Mouse (Mus musculus): ENCODE results near the gene Ttc25.
"Not testable (repeated sequence)": the region's sequence is repeated elsewhere in the genome, so short reads cannot be mapped to it uniquely, and the experiment has no call there.

Gene Ttc25

DNA sequence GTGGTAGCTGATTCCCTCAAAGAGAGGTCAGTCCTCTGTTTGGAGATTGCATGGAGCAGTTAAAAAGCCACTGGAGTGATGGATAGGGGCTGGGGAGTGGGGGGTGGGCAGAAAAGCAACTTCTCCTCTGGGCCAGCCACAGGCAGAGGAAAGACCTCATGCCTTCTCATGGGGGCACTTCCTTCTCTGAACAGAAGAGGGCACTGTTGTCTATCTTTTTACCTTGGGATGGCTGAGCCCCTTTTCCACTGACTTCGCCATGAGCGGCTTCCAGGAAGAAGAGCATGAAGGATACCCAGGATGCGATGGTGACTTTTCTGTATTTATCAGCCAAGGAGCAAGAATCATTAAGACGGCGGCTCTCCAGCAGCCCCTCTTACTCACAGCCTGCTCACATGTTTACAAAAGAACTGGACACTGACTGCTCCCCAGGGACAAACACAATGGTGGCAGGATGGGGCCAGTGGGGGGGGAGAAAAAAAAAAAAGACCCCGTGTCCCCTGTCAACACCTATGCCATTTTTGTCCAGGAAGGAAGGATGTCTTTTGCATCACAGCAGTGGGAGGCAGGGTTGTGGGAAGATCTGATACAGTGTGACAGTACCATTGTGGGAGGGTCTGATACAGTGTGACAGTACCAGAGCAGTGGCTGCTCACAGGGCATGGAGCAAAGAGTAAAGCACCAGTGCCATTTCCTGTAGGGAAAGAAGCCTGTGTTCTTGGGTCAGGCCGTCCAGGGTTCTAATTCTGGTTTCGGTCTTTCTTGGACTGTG, 25.2 kb downstream of the Ttc25 start:
- DNase-seq (ENCODE audit: low read depth, low spot score) = peak; percentile 77

DNA sequence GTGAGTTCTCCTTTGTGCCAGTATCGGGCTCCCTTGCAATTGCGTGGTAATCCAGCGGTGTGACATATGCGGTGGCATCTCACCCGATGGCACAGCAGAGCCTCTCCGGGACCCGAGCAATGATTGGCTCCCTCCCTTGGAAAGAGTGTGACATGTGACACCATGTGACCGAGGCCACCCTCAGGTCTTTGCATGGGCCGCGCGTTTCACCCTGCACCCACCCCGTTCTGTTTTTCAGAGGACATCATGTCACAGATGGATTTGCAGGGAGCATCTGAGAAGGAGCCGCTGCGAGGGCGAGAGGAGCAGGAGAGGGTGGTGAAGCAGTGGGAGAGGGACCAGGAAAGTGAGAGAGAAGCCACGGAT, 25.8 kb downstream of the Ttc25 start:
- no peak for DNase-seq (ENCODE audit: low read depth, low spot score)

DNA sequence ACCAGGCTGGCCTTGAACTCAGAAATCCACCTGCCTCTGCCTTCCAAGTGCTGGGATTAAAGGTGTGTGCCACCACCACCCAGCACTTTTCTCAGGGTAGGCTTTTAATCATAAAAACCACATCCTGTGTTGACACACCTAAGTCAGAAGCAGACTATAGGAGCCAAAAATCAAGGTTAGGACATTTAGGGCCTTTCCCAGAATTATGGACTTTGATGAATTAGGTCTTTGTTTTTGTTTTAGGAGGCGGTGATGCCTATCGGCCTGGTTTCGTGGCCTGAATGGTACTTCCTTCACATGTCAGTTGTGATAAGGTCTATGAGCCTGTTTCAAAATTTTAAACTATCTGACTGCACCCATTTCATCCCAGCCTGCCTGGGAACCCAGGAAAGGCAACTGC, 28.8 kb downstream of the Ttc25 start:
- peak; percentile 77 for DNase-seq (ENCODE audit: low read depth, low spot score)

DNA sequence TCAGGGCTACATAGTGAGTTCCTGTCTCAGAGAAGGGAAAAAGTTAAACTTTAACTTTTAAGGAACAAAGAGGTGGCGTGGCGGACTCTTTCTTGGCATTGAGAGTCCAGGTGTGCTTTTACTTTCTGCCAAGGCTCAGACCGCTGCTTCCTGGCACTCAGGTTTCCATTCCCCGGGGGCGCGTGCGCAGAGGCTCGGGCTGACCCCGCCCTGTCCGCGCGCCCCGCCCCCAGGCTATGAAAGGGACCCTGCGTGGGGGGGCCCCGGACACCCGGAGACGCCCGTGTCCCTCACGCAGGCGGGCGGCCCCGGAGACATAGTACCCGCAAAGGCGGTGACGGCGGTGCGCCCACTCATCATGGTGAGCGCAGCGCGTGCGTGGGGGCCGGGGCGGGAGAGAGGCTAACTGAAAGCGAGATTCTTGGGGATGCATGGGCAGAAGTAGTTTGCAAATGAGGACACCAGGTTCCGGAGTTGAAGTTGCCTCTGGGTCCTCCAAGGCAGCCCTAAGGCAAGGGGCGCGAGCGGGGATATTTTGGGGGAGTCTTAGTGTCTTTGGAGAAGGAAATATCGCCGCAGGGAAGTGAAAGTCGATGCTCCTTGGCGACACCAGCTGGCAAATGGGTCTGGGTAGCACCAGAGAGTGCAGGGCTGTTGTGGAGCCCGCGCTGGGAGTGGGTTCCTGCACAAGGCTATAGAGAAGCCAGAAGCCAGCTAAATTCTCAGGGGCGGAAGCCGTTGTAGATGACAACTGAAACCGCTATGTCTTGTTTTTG, 29.5 kb downstream of the Ttc25 start, which contains the start of gene Cnp:
Cnp (plus strand) TSS at position 197 of the 776 bp plus-strand sequence.
- DNase-seq (ENCODE audit: low read depth, low spot score) = peak; percentile 94

DNA sequence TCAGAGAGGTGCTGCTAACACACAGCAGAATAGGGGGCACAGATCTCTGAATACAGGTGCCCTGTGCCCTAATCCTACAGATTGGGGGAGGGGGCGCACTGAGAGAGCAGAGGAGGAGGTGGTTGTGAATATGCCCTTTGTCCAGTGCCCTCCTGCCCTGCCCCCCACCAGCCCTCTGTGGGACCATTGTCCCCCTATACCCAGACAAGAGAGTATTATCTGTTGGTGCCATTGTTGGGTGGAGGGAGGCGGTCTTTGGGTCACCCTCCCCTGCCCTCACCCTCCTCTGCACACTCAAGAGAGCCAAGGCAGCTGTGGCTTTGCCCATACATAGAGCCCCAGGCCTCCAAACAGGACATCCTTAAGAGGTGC, 30.1 kb downstream of the Ttc25 start:
- no peak for DNase-seq (ENCODE audit: low read depth, low spot score)

DNA sequence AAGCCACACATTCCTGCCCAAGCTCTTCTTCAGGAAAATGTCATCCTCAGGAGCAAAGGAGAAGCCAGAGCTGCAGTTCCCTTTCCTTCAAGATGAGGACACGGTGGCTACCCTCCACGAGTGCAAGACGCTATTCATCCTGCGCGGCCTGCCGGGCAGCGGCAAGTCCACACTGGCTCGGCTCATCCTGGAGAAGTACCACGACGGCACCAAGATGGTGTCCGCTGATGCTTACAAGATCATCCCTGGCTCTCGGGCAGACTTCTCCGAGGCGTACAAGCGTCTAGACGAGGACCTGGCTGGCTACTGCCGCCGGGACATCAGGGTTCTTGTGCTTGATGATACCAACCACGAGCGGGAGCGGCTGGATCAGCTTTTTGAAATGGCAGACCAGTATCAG, 30.8 kb downstream of the Ttc25 start:
- peak; percentile 58 for DNase-seq (ENCODE audit: low read depth, low spot score)

DNA sequence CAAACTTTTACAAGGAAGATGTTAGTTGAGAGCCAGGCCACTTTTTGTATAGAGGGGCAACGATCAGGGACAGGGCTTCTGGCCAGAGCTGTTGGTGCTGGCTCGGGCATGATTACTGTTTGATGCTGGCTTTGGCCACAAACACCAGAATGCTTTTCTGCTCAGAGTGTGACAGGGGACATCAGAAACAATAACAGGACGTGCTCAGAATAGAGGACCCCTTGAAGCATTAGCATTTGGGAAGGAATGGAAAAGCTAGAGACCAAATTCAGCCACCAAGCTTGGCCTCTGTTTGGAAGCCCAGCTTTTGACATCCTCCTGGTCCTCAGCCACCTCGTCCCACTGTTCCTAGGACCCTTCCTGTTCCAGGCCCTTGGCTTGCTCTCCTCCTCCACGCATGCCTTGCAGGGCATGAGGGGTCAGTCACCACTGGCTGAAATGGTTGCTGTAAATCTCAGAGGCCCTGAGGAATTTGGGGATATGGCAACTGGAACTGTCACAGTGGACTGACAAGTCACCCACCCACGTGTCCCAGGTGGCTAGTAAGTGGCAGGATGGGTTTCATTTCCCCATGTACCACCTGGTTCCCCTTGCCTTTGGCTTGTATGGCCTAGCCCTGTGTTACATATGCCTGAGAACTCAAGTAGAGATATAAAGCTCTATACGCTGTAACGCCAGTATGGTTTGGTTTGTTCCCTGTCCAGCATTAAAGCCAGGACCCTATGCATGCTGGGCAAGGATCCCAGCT, 32.6 kb downstream of the Ttc25 start:
- peak; percentile 92 for DNase-seq (ENCODE audit: low read depth, low spot score)

DNA sequence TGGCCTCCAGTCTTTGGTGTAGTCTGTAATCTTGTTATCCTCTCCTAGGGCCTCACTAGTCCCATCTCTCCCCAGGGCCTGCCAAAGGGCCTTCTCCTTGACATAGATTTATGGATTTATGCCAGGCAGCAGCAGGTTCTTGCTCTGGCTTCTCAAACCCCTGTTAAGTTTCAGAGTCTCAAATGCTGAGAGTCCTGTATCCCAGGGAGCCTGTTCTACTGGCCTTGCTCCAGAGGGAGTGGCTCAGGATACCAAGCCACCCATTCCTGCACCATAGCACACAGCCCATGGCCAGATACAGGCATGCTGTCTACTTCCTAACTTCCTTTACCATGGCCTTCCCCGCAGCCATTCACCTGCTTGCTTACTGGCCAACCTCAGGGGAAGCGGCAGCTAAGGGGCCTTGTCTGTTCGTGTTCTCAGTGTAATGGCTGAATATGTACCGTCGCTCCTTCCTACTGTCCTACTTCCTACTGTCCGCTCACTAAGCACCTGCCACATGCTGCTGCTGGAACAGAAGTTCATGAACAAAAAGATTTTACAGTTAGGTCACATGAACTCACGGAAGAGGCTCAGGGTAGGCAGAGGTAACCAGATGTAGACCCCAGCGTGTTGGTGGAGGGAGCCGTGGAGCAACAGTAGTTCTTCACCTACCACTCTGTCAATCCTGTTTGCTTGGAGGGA, 33.9 kb downstream of the Ttc25 start:
- peak; percentile 73 for DNase-seq (ENCODE audit: low read depth, low spot score)

DNA sequence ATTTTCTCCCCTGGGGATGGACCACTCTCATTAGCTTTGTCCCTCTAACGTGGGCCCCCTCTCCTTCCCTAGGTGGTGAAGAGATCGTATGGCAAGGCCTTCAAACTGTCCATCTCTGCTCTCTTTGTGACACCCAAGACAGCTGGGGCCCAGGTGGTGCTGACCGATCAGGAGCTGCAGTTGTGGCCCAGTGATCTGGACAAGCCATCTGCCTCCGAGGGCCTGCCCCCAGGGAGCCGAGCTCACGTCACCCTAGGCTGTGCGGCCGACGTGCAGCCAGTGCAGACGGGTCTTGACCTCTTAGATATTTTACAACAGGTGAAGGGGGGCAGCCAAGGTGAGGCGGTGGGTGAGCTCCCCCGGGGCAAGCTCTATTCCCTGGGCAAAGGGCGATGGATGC, 34.9 kb downstream of the Ttc25 start:
- DNase-seq (ENCODE audit: low read depth, low spot score) = peak; percentile 88

DNA sequence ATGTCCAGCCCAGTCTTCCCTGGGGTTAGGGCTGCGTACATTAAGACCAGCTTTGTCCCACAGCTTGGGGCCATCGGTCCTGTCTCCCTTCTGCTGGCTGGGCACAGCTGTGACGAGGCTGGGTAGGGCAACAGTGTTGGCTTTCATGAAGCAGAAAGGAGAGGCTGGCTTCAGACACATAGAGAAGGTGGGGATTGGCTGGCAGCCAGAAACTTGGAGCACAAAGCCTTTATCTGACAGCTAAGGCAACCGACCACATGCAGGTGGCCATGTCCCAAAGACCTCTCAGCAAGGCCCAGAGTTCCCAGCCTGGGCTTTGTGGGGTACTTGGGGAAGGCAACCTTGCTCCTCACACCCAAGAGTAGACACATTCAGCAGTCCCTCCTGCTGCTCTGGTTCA, 36.3 kb downstream of the Ttc25 start:
- DNase-seq (ENCODE audit: low read depth, low spot score) = peak; percentile 82

DNA sequence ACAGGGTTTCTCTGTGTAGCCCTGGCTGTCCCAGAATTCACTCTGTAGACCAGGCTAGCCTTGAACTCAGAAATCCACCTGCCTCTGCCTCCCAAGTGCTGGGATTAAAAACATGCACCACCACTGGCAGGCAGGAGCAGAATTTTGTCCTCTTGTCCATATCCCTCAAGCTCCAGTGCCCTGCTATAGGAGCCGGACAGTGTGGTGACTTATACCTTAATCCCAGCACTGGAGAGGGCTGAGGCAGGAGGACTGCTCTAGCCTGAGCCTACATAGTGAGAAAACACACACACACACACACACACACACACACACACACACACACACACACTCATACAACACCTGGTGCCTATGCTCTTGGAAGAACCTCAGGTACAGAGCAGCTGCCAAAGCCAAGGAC, 37.0 kb downstream of the Ttc25 start:
- DNase-seq (ENCODE audit: low read depth, low spot score) = not testable (repeated sequence)

DNA sequence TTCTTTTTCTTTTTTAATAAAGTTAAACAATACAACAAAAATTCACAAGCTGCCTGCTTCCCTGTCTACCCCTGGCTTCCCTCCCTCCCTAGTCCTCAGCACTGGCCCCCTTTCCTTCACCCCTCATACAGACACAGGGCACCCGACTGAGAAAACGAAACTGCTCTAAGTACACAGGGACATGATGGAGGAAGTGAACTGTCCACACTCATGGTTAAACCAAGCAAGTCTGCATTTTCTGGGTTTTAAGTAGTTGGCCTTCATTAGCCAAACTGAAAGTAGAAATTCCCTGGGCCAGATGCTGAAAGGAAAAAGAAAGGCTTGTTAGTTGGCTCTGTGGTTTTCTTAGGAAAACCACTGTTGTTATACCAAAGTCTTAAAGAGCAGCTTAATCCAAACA, 37.4 kb downstream of the Ttc25 start:
- DNase-seq (ENCODE audit: low read depth, low spot score) = peak; percentile 84

DNA sequence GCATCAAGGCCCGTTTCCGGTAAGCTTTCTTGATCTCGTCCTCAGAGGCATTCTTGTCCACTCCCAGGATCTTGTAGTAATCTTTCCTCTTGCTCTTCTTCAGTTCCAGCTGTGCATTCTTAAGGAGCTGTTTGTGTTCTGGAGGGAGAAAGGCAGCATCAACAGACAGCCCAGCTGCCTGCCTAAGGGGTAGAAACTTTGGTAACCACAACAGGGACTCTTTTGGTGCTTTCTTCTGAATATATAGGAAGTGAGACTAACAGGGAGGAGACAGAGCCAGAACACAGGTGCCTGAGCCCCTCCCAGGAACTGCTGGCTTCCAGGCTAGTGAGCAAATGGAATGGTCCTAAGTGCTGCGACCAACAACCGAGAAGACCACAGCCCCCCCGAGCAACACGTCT, 39.2 kb downstream of the Ttc25 start:
- peak; percentile 90 for DNase-seq (ENCODE audit: low read depth, low spot score)

DNA sequence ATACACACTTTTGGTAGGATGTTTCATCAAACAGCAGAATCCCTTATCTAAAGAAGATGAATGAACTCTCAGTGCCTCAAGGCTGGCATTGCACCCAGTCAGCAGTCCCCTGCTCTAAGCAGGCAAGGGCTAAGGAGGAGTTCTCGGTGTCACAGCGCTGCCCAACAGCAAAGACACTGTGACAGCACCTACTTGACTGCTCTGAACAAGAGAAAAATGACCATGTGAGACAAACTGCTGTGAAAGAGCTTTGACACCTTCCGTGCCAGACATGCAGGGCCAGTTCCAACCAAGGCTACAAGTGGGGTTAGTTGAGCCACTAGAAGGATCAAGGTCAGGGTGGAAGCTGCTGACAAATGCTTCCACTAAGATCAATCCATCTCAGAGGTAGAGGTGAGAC, 39.7 kb downstream of the Ttc25 start:
- DNase-seq (ENCODE audit: low read depth, low spot score) = no peak

DNA sequence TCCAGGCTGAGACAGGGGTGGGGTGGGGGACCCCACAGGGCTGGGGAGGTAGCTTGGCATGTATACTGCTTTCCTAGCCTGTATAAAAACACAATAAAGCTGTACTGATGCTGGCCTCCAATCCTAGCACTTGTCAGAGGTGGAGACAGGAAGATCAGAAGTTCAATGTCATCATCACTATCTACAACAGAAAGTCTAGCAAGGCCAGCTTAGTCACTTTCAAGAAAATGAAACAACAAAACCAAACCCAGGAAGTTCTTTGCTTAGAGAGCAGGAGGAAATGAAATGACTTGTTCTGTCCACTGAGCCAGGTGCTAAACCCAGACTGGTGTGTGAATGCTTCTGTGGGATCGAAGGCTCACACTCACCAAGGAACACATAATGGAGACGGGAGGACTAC, 43.1 kb downstream of the Ttc25 start:
- DNase-seq (ENCODE audit: low read depth, low spot score) = no peak

DNA sequence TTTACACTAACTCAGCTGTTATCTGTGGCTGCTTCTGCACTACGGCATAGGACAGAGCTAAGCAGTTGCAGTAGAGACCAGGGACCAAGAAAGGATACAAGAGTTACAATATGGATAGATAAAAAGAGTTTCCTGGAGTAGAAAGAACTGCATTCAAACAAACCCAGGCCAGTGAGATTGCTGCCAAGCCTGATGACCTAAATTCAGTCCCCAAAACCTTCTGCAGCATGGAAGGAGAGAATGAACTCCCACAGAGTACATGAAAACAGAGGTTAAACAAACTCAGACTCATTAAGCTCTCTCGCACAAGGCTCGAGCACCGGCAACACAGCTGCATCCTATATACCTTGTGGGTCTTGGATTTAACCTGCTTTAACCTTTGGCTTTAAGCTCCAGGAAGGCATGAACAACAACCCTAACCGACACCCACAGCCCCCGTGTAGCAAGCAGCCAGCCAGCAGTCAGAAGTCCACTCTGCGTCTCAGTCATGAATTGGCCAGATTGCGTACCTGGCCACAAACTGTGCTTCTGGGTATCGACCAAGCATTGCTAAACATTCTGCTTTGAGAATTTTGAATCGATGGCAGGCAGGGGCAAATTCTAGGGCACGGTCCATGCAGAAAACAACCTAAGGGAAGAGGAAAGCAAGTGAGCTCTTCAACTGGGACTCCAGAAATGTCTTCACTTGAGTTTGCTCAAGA, 47.1 kb downstream of the Ttc25 start:
- DNase-seq (ENCODE audit: low read depth, low spot score) = no peak

DNA sequence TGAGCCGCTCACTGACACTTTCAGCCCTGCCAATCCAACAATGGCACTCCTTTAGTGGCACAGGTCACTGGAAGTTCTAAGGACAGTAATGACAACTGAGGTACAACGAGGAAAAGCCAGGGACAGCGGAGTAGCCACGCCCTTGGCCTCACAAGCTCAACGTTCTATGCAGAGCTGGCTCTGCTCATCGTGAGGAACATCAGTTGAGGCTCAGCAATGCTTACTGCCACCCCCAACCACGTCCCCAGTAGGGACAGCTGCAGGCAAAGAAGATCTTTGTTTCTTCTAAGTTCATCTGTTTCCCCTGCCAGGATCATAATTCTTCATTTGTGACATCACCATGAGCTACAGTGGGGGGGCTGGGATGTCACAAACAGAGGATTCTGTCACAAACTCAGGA, 49.2 kb downstream of the Ttc25 start:
- no peak for DNase-seq (ENCODE audit: low read depth, low spot score)

DNA sequence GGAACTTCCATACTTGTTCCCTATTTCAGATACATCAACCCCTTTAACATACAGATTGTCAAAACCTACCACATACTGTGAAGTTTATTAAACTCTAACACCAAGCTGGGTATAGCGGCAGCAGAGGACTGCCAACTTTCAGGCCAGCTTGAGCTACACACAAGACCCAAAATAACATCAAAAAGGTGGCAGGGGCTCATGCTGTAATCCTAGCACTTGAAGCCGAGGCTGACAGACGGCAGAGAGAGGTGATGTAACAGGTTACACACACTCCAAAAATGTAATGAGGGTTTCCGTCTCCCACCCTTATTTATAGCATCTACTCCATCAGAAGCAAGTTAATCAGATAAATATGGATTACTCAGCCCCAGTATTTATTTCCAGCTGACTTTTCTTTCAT, 50.1 kb downstream of the Ttc25 start:
- no peak for DNase-seq (ENCODE audit: low read depth, low spot score)

DNA sequence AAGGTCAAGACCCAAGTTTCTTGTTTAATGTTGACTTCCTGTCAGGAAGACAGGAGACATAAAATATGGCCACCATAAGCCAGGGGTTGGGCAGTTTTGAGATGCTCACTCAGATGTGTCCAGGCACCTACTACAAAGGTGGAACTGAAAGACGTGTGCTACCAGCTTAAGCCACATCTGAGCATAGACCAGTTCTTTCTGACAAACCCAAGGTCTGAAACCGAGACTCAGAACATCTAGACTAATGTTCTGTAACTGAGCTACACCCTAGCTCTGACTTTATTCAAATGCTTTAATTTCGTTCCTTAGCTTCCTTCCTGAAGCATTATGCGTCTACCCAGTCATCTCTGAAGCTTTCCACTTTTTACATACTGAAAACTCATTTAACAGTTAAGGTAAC, 52.7 kb downstream of the Ttc25 start:
- DNase-seq (ENCODE audit: low read depth, low spot score) = peak; percentile 87

DNA sequence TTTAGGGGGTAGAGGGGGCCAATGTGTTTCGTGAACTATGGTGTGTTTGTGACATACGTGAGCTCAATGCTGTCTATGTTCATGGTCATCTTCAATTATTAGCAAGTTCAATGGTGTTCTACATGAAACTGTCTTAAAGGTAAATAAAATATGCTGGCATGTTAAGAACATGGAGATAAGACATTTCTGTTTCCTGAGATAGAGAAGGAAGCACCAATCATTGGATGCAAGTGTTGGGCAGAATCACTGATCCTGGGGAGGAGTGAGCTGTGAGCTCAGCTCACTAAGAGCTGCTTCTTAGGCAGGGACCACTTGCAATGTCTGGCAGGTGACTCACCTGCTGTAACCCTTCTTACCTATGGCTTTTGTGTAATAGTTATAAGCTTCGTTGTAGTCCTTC, 56.0 kb downstream of the Ttc25 start:
- no peak for DNase-seq (ENCODE audit: low read depth, low spot score)

DNA sequence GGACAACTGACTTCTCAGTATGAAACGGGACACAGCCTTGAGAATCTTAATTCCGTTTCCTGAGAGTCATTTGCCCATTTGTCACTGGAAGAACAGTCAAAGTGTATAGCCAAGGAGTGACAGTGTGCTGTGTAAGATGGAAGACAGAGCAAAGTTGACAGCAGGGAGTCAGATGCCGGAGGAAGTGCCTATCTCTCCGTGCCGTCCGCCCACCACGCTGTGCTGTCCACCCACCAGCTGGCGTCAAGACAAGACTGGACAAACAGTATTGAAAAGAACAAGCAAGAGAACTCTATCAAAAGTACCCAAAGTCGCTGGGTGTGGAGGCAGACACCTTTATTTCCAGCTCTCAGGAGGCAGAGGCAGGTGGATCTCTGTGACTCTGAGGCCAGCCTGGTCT, 57.7 kb downstream of the Ttc25 start:
- no peak for DNase-seq (ENCODE audit: low read depth, low spot score)

All from A20 (cell line).